Mouse (Mus musculus): ENCODE data around the gene Ubap2. TPM values are rescaled to one million over a fixed set of nuclear protein-coding genes. Genes with fewer than 3 reads are reported as not detected.

Ubap2 gene
- polyA plus RNA-seq, 1 experiment from 2014 or later: 51.9 TPM

GRCm38 (mm10) chr4:41158251-41158650, 116.7 kb downstream of the Ubap2 start:
- WGBS: 92% methylated on average over 1 of the region's 1 CpGs

GRCm38 (mm10) chr4:41156961-41157360, 118.0 kb downstream of the Ubap2 start:
- Histone ChIP-seq H3K9ac (ENCODE audit: low read length) (no peak overlapping the region), H3K4me1 (ENCODE audit: control insufficient read depth, insufficient read depth, low read length) (0 out of 2 replicates have a peak, but pooled peaks cover 7% of the 10 kb centered on the region), H3K4me2 (ENCODE audit: low read depth, low read length) (no peak overlapping the region), H3K27me3 (ENCODE audit: control insufficient read depth, insufficient read depth, low read length) (no peaks in the 10 kb centered on the region), H3K9me3 (replicated peaks; ENCODE audit: control insufficient read depth, low read length) (no peaks in the 10 kb centered on the region), H3K4me3 (replicated peaks; ENCODE audit: low read length) (no peak overlapping the region), H3K36me3 (ENCODE audit: control insufficient read depth, insufficient read depth, low read length) (no peaks in the 10 kb centered on the region), H3K27ac (ENCODE audit: low read length) (no peak overlapping the region)
- ATAC-seq (ENCODE audit: insufficient read depth, low FRiP score): no peak
- 76% methylated on average over 9 of the region's 9 CpGs for WGBS

More at GRCm38 (mm10) chr4:41158251-41158650, 116.7 kb downstream of the Ubap2 start:
- Histone ChIP-seq H3K4me2 (ENCODE audit: low read depth, low read length) (no peak overlapping the region), H3K4me3 (replicated peaks; ENCODE audit: low read length) (no peak overlapping the region), H3K9ac (ENCODE audit: low read length) (no peak overlapping the region), H3K4me1 (ENCODE audit: control insufficient read depth, insufficient read depth, low read length) (0 out of 2 replicates have a peak, but pooled peaks cover 7% of the 10 kb centered on the region), H3K36me3 (ENCODE audit: control insufficient read depth, insufficient read depth, low read length) (no peaks in the 10 kb centered on the region), H3K9me3 (replicated peaks; ENCODE audit: control insufficient read depth, low read length) (no peaks in the 10 kb centered on the region), H3K27me3 (ENCODE audit: control insufficient read depth, insufficient read depth, low read length) (no peaks in the 10 kb centered on the region), H3K27ac (ENCODE audit: low read length) (no peak overlapping the region)
- ATAC-seq (ENCODE audit: insufficient read depth, low FRiP score): no peak

GRCm38 (mm10) chr4:41153146-41153545, 121.8 kb downstream of the Ubap2 start:
- Histone ChIP-seq H3K4me3 (replicated peaks; ENCODE audit: low read length) (no peak overlapping the region), H3K27ac (ENCODE audit: low read length) (no peak overlapping the region), H3K9ac (ENCODE audit: low read length) (no peak overlapping the region), H3K27me3 (ENCODE audit: control insufficient read depth, insufficient read depth, low read length) (no peaks in the 10 kb centered on the region), H3K9me3 (replicated peaks; ENCODE audit: control insufficient read depth, low read length) (no peaks in the 10 kb centered on the region), H3K4me1 (ENCODE audit: control insufficient read depth, insufficient read depth, low read length) (0 out of 2 replicates have a peak, but pooled peaks cover 5% of the 10 kb centered on the region), H3K4me2 (ENCODE audit: low read depth, low read length) (no peak overlapping the region), H3K36me3 (ENCODE audit: control insufficient read depth, insufficient read depth, low read length) (no peaks in the 10 kb centered on the region)
- no peak for ATAC-seq (ENCODE audit: insufficient read depth, low FRiP score)
- 80% methylated on average over 3 of the region's 3 CpGs for WGBS

GRCm38 (mm10) chr4:41151186-41151585, 123.8 kb downstream of the Ubap2 start:
- H3K9me3 ChIP-seq (replicated peaks; ENCODE audit: control insufficient read depth, low read length): no peaks in the 10 kb centered on the region
- no peak overlapping the region for H3K4me3 ChIP-seq (replicated peaks; ENCODE audit: low read length)
- no peak overlapping the region for H3K9ac ChIP-seq (ENCODE audit: low read length)
- no peaks in the 10 kb centered on the region for H3K4me1 ChIP-seq (ENCODE audit: control insufficient read depth, insufficient read depth, low read length)
- no peak overlapping the region for H3K27ac ChIP-seq (ENCODE audit: low read length)
- H3K27me3 ChIP-seq (ENCODE audit: control insufficient read depth, insufficient read depth, low read length): no peaks in the 10 kb centered on the region
- no peaks in the 10 kb centered on the region for H3K36me3 ChIP-seq (ENCODE audit: control insufficient read depth, insufficient read depth, low read length)
- 86% methylated on average over 7 of the region's 7 CpGs for WGBS
- no peak overlapping the region for H3K4me2 ChIP-seq (ENCODE audit: low read depth, low read length)
- no peak for ATAC-seq (ENCODE audit: insufficient read depth, low FRiP score)

GRCm38 (mm10) chr4:41149891-41150290, 125.1 kb downstream of the Ubap2 start:
- Histone ChIP-seq H3K4me1 (ENCODE audit: control insufficient read depth, insufficient read depth, low read length) (no peaks in the 10 kb centered on the region), H3K4me3 (replicated peaks; ENCODE audit: low read length) (no peak overlapping the region), H3K9ac (ENCODE audit: low read length) (no peak overlapping the region), H3K4me2 (ENCODE audit: low read depth, low read length) (no peak overlapping the region), H3K27ac (ENCODE audit: low read length) (no peak overlapping the region), H3K36me3 (ENCODE audit: control insufficient read depth, insufficient read depth, low read length) (no peaks in the 10 kb centered on the region), H3K27me3 (ENCODE audit: control insufficient read depth, insufficient read depth, low read length) (no peaks in the 10 kb centered on the region), H3K9me3 (replicated peaks; ENCODE audit: control insufficient read depth, low read length) (no peaks in the 10 kb centered on the region)
- WGBS: 85% methylated on average over 3 of the region's 3 CpGs
- ATAC-seq (ENCODE audit: insufficient read depth, low FRiP score): no peak

Other genes with a start within 250 kb of the Ubap2 start
- 0.40 and 0.45 TPM in 2 replicates for gene Aqp7, start 227.0 kb downstream of the Ubap2 start, polyA plus RNA-seq (2015; fragmentation: Nextera tagmentation; extraction: Ambion mirVana)
- gene Aqp3, start 177.0 kb downstream of the Ubap2 start, polyA plus RNA-seq (2015; fragmentation: Nextera tagmentation; extraction: Ambion mirVana): 101 and 127 TPM in 2 replicates
- gene Nol6, start 150.7 kb downstream of the Ubap2 start, polyA plus RNA-seq (2015; fragmentation: Nextera tagmentation; extraction: Ambion mirVana): 24.2 and 27.1 TPM in 2 replicates
- 54.7 and 59.9 TPM in 2 replicates for gene Ube2r2, start 139.4 kb downstream of the Ubap2 start, polyA plus RNA-seq (2015; fragmentation: Nextera tagmentation; extraction: Ambion mirVana)
- gene Dcaf12, start 39.7 kb upstream of the Ubap2 start, polyA plus RNA-seq (2015; fragmentation: Nextera tagmentation; extraction: Ambion mirVana): 62.9 and 65.0 TPM in 2 replicates
- gene Ubap1, start 73.9 kb upstream of the Ubap2 start, polyA plus RNA-seq (2015; fragmentation: Nextera tagmentation; extraction: Ambion mirVana): 49.5 and 53.0 TPM in 2 replicates
- gene Kif24, start 189.7 kb upstream of the Ubap2 start, polyA plus RNA-seq (2015; fragmentation: Nextera tagmentation; extraction: Ambion mirVana): 4.8 and 6.0 TPM in 2 replicates
- gene Nudt2, start 190.0 kb upstream of the Ubap2 start, polyA plus RNA-seq (2015; fragmentation: Nextera tagmentation; extraction: Ambion mirVana): 49.5 and 49.6 TPM in 2 replicates
- 7.9 and 9.6 TPM in 2 replicates for gene AI464131, start 227.9 kb upstream of the Ubap2 start, polyA plus RNA-seq (2015; fragmentation: Nextera tagmentation; extraction: Ambion mirVana)
- 0.65 and 0.87 TPM in 2 replicates for gene 1110017D15Rik, start 242.2 kb upstream of the Ubap2 start, polyA plus RNA-seq (2015; fragmentation: Nextera tagmentation; extraction: Ambion mirVana)